Mouse (Mus musculus): ENCODE data around the gene Gda. TPM values are rescaled to one million over a fixed set of nuclear protein-coding genes. Genes with fewer than 3 reads are reported as not detected.

The Gda gene
- polyA plus RNA-seq (2014; fragmentation: Nextera tagmentation; extraction: Ambion mirVana) = 0.24 TPM in 1 of 2 replicates, not detected in the other

DNA sequence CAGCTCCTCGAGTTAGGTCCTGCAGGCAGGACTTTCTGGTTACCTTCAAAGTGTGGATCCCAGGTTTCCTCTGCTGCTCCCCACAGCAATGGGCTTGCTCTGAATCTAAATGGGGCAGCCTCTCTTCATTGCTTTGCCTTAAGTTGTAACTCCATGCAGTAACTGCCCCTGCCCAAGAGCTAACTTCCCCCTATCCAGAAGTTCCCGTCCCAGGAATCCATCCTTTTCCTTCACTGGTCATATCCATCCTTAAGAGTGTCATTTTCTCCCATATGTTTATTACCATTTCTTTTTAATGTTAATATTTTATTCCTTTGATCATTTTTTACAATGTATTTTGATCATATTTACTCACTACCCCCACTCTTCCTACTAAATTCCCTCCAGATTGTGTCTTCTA, at the start of gene Gda:
Gda (minus strand) TSS at position 101 of the 400 bp plus-strand sequence.
- Histone ChIP-seq H3K4me2 (replicated peaks; ENCODE audit: low read depth, low read length) (peak within 1 kb of the TSS; percentile 77), H3K4me3 (ENCODE audit: low read length) (peak within 1 kb of the TSS; percentile 43), H3K4me1 (ENCODE audit: control insufficient read depth, insufficient read depth, low read length) (no peaks in the 10 kb centered on the region), H3K9ac (ENCODE audit: low read depth, low read length) (0 out of 2 replicates have a peak within 1 kb of the TSS, but pooled peaks have one; percentile 32), H3K36me3 (ENCODE audit: control insufficient read depth, insufficient read depth, low read length) (no peaks in the 10 kb centered on the region), H3K9me3 (ENCODE audit: control insufficient read depth, low read length) (peaks cover 11% of the 10 kb centered on the region; the same call in 1 of the 2 replicates), H3K27ac (ENCODE audit: low read depth, low read length) (no peak within 1 kb of the TSS), H3K27me3 (ENCODE audit: control insufficient read depth, insufficient read depth, low read length) (peaks cover 13% of the 10 kb centered on the region)
- WGBS = 67% methylated on average over 2 of the region's 2 CpGs
- ATAC-seq (ENCODE audit: low FRiP score, low TSS enrichment) = no peak

DNA sequence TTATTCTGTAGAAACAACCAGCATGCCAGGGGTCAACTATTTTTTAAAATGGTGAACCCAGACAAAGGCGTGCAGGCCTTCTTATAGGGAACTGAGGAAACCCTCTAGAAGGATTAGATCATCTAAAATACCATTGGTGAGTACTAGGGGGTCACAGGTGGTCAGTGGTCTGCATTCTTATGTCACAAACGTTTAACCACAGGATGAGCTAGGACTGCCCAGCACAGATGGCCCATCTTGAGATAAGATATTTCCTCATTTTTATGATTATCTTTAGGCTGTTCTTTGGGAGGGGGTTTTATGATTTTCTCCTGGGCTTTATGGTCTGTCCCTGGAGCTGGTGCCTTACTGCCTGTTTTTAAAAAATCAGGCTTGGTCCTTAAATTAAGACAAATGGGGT, 47.0 kb upstream of the Gda start:
- H3K36me3 ChIP-seq (ENCODE audit: control insufficient read depth, insufficient read depth, low read length) = no peaks in the 10 kb centered on the region
- no peak overlapping the region for H3K27ac ChIP-seq (ENCODE audit: low read depth, low read length)
- no peak overlapping the region for H3K4me2 ChIP-seq (replicated peaks; ENCODE audit: low read depth, low read length)
- H3K4me1 ChIP-seq (ENCODE audit: control insufficient read depth, insufficient read depth, low read length) = no peaks in the 10 kb centered on the region
- H3K4me3 ChIP-seq (ENCODE audit: low read length) = no peak overlapping the region
- no peaks in the 10 kb centered on the region for H3K27me3 ChIP-seq (ENCODE audit: control insufficient read depth, insufficient read depth, low read length)
- no peak overlapping the region for H3K9ac ChIP-seq (ENCODE audit: low read depth, low read length)
- H3K9me3 ChIP-seq (ENCODE audit: control insufficient read depth, low read length) = no peaks in the 10 kb centered on the region
- no peak for ATAC-seq (ENCODE audit: low FRiP score, low TSS enrichment)
- 79% methylated on average over 2 of the region's 2 CpGs for WGBS

- no peaks in the 10 kb centered on the region for H3K4me1 ChIP-seq (ENCODE audit: control insufficient read depth, insufficient read depth, low read length)
- ATAC-seq (ENCODE audit: low FRiP score, low TSS enrichment) = no peak; the same call in 1 of the 2 replicates
- 51% methylated on average over 3 of the region's 3 CpGs for WGBS
Measured at GRCm38 (mm10) chr19:21510116-21510515, 36.9 kb upstream of the Gda start.

DNA sequence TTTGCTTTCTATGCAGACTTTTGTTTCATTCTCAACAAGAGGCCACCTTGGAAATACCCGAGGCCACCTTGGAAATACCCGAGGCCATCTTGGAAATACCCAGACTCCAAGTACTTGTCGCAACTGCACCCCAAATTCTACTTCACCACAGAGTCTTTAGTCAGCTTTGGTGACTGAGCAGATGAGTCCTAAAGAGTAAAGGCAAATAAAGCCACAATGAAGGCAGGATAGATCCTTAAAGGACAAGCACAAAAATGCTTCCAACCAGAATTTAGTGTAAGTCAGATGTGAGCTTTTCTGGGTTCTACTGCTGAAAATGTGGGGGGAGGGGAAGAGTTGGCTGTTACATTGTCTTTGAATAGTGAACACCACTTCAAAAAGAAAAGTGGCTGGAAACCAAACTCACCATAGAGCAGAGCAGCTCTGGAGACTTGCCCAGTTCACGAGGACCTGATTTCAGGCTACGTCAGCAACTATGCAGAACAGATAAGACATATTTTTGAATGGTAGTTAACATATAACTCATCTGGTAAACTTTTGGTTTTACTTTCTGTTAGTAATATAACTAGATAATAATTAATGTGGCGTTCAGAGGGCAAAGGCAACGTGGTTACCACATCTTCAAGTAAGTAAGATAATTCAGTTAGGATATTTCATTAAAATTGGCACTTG, 34.5 kb upstream of the Gda start:
- Histone ChIP-seq H3K27ac (ENCODE audit: low read depth, low read length) (no peak overlapping the region), H3K4me3 (ENCODE audit: low read length) (no peak overlapping the region)
- WGBS = 85% methylated on average over 7 of the region's 7 CpGs

More at GRCm38 (mm10) chr19:21510116-21510515, 36.9 kb upstream of the Gda start:
- Histone ChIP-seq H3K9me3 (ENCODE audit: control insufficient read depth, low read length) (no peaks in the 10 kb centered on the region), H3K4me3 (ENCODE audit: low read length) (no peak overlapping the region), H3K27me3 (ENCODE audit: control insufficient read depth, insufficient read depth, low read length) (no peaks in the 10 kb centered on the region), H3K9ac (ENCODE audit: low read depth, low read length) (no peak overlapping the region), H3K4me2 (replicated peaks; ENCODE audit: low read depth, low read length) (no peak overlapping the region), H3K36me3 (ENCODE audit: control insufficient read depth, insufficient read depth, low read length) (no peaks in the 10 kb centered on the region), H3K27ac (ENCODE audit: low read depth, low read length) (no peak overlapping the region)

DNA sequence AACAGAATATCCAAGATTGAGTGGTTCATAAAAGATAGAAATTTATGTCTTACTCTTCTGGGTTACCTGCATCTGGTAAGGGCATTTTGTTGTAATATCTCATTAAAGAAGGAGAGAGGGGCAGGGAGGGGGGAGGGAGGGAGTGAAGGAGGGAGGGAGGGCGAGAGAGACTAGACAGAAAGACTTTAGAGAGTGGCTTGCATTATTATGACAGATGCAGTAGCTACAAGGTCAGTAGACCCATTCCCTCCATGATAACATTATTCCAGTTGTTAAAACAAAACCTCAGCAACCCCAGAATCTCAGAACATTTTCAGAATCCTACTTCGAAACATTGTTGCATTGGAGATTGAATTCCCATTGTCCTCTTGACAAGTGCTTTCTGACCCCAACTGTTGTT, 33.9 kb upstream of the Gda start:
- Histone ChIP-seq H3K4me2 (replicated peaks; ENCODE audit: low read depth, low read length) (no peak overlapping the region), H3K9ac (ENCODE audit: low read depth, low read length) (no peak overlapping the region), H3K4me3 (ENCODE audit: low read length) (no peak overlapping the region), H3K27ac (ENCODE audit: low read depth, low read length) (no peak overlapping the region), H3K9me3 (ENCODE audit: control insufficient read depth, low read length) (no peaks in the 10 kb centered on the region), H3K36me3 (ENCODE audit: control insufficient read depth, insufficient read depth, low read length) (no peaks in the 10 kb centered on the region), H3K27me3 (ENCODE audit: control insufficient read depth, insufficient read depth, low read length) (no peaks in the 10 kb centered on the region), H3K4me1 (ENCODE audit: control insufficient read depth, insufficient read depth, low read length) (no peaks in the 10 kb centered on the region)
- no peak for ATAC-seq (ENCODE audit: low FRiP score, low TSS enrichment)
- WGBS = 75% methylated on average over 2 of the region's 2 CpGs

More for the DNA sequence above, 34.5 kb upstream of the Gda start:
- no peaks in the 10 kb centered on the region for H3K4me1 ChIP-seq (ENCODE audit: control insufficient read depth, insufficient read depth, low read length)
- H3K27me3 ChIP-seq (ENCODE audit: control insufficient read depth, insufficient read depth, low read length) = no peaks in the 10 kb centered on the region
- no peak for ATAC-seq (ENCODE audit: low FRiP score, low TSS enrichment)
- no peaks in the 10 kb centered on the region for H3K36me3 ChIP-seq (ENCODE audit: control insufficient read depth, insufficient read depth, low read length)
- H3K9ac ChIP-seq (ENCODE audit: low read depth, low read length) = no peak overlapping the region
- H3K4me2 ChIP-seq (replicated peaks; ENCODE audit: low read depth, low read length) = no peak overlapping the region
- no peaks in the 10 kb centered on the region for H3K9me3 ChIP-seq (ENCODE audit: control insufficient read depth, low read length)

DNA sequence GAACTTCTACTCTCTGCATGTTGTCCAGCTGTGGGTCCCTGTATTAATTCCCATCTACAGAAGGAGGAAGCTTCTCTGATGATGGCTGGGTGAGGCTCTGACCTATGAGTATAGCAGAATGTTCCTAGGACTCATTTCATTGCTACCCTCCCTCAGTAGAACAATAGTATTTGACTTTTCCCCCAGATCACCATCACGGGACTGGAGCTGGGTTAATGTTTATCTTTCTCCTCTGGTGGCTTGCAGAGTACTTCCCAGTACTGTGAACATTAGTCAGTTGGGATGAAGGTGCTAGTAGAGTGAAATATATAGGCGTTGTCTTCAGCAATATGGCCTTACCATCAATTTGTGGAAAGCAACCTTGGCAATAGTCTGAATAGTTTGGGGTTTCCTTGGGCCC, 31.5 kb upstream of the Gda start:
- Histone ChIP-seq H3K9ac (ENCODE audit: low read depth, low read length) (no peak overlapping the region), H3K4me2 (replicated peaks; ENCODE audit: low read depth, low read length) (no peak overlapping the region), H3K4me3 (ENCODE audit: low read length) (no peak overlapping the region), H3K36me3 (ENCODE audit: control insufficient read depth, insufficient read depth, low read length) (no peaks in the 10 kb centered on the region), H3K9me3 (ENCODE audit: control insufficient read depth, low read length) (no peaks in the 10 kb centered on the region), H3K27ac (ENCODE audit: low read depth, low read length) (no peak overlapping the region), H3K27me3 (ENCODE audit: control insufficient read depth, insufficient read depth, low read length) (no peaks in the 10 kb centered on the region), H3K4me1 (ENCODE audit: control insufficient read depth, insufficient read depth, low read length) (no peaks in the 10 kb centered on the region)
- no peak for ATAC-seq (ENCODE audit: low FRiP score, low TSS enrichment)
- WGBS = 67% methylated on average over 2 of the region's 2 CpGs

DNA sequence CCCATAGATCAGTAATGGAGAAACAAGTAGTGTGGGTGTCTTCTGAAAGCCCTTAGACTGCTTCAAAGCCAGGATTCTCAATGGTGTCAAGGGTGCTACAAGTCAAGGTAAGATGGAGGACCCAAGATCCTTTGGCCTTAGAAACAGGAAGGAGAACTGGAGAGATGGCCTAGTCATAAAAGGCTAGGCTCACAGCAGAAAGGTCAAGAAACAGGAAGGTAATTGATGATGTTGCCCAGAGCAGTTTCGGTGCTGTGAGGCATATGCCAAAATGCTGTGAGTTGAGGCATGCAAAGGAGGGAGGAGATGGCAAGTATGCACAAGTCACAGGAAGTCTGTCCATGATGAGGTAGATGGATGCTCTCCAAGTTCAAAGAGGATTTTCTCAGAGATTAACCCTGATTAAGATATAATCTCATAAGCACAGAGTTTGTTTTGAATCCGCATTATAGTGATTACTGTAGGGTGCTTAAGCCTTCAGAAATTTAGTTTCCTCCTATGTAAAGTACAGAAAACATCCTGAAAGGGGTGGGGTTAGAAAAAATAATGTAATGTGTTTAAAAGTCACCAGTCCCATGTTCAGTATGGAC, 26.2 kb upstream of the Gda start:
- Histone ChIP-seq H3K4me3 (ENCODE audit: low read length) (no peak overlapping the region), H3K9me3 (ENCODE audit: control insufficient read depth, low read length) (no peaks in the 10 kb centered on the region), H3K27me3 (ENCODE audit: control insufficient read depth, insufficient read depth, low read length) (no peaks in the 10 kb centered on the region), H3K36me3 (ENCODE audit: control insufficient read depth, insufficient read depth, low read length) (no peaks in the 10 kb centered on the region), H3K9ac (ENCODE audit: low read depth, low read length) (no peak overlapping the region), H3K4me1 (ENCODE audit: control insufficient read depth, insufficient read depth, low read length) (no peaks in the 10 kb centered on the region), H3K4me2 (replicated peaks; ENCODE audit: low read depth, low read length) (no peak overlapping the region), H3K27ac (ENCODE audit: low read depth, low read length) (no peak overlapping the region)
- no peak for ATAC-seq (ENCODE audit: low FRiP score, low TSS enrichment)
- WGBS = 80% methylated on average over 2 of the region's 2 CpGs

- Histone ChIP-seq H3K36me3 (ENCODE audit: control insufficient read depth, insufficient read depth, low read length) (no peaks in the 10 kb centered on the region), H3K4me1 (ENCODE audit: control insufficient read depth, insufficient read depth, low read length) (no peaks in the 10 kb centered on the region), H3K4me2 (replicated peaks; ENCODE audit: low read depth, low read length) (no peak overlapping the region), H3K9ac (ENCODE audit: low read depth, low read length) (no peak overlapping the region), H3K27me3 (ENCODE audit: control insufficient read depth, insufficient read depth, low read length) (no peaks in the 10 kb centered on the region), H3K4me3 (ENCODE audit: low read length) (no peak overlapping the region), H3K27ac (ENCODE audit: low read depth, low read length) (no peak overlapping the region), H3K9me3 (ENCODE audit: control insufficient read depth, low read length) (no peaks in the 10 kb centered on the region)
- no peak for ATAC-seq (ENCODE audit: low FRiP score, low TSS enrichment)
- WGBS = 73% methylated on average over 4 of the region's 4 CpGs
Measured at GRCm38 (mm10) chr19:21495817-21496216, 22.6 kb upstream of the Gda start.

DNA sequence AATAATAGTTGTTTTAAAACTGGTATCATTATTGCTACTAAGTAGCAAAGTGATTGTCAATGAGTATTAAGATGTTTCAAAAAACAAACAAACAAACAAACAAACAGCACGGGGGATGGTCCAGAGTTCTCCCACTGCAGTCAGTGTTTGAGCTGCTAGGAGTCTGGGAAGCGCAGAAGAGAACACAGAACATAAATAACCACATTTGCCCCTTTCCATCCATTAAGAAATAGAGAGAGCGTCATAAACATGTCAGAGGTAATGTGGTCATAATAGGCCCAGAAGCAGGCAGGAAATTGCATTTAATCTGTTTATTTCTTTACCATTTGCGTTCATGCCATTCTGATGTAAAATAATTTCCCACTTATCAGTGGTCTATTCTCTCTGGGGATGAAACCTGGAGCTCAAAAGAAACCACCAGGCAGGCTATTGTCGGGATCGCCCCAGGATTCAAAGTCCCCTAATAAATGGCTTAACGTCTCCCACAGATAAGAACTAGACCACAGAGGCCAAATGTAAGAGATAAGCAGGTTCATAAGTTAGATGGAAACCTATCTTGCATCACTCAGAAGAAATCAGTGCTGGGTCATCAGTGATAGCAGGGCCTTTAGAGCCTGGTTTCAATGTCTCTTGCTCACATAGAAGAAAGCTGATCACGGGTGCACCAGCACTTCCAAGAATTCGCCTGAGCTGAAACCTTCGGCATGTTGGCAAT, 20.7 kb upstream of the Gda start:
- Histone ChIP-seq H3K27ac (ENCODE audit: low read depth, low read length) (no peak overlapping the region), H3K9me3 (ENCODE audit: control insufficient read depth, low read length) (no peaks in the 10 kb centered on the region), H3K9ac (ENCODE audit: low read depth, low read length) (no peak overlapping the region), H3K36me3 (ENCODE audit: control insufficient read depth, insufficient read depth, low read length) (no peaks in the 10 kb centered on the region), H3K4me3 (ENCODE audit: low read length) (no peak overlapping the region), H3K4me2 (replicated peaks; ENCODE audit: low read depth, low read length) (no peak overlapping the region), H3K4me1 (ENCODE audit: control insufficient read depth, insufficient read depth, low read length) (no peaks in the 10 kb centered on the region), H3K27me3 (ENCODE audit: control insufficient read depth, insufficient read depth, low read length) (no peaks in the 10 kb centered on the region)
- 63% methylated on average over 10 of the region's 10 CpGs for WGBS
- ATAC-seq (ENCODE audit: low FRiP score, low TSS enrichment) = no peak
